In genomic region chr9:21309150-21309741, GRCm38 (mm10) we compare ENCODE assay signal across 10 mouse cellular contexts. TPM values are rescaled to one million over a fixed set of nuclear protein-coding genes. Genes with fewer than 3 reads are reported as not detected.
DNase-seq lines count a peak whose midpoint lies in the region.
"Had no signal": no experiment of that assay in that cellular context is flagged by ENCODE, and none has a peak within 500 bp of the region (broad histone marks: within the 10 kb centered on the region; RNA-seq: fewer than 3 reads in every experiment).

No protein-coding gene starts in this region.

- DNase-seq in thymus, postnatal 0 days (ENCODE audit: low spot score), result peak; percentile 47
- no peak for DNase-seq in thymus, postnatal 4 days
- peak; percentile 96 for DNase-seq in ZHBTc4 (ENCODE audit: low read depth, low spot score)
- DNase-seq in kidney, postnatal 25 days, result peak; percentile 58 to 73
- DNase-seq in limb, embryonic 10.5 days (ENCODE audit: low spot score), result no peak
- DNase-seq in embryo, embryonic 11 days, result no peak
- DNase-seq in left cerebral cortex, adult 8-10 months (ENCODE audit: low spot score in 2 of 2), result no peak
- DNase-seq: heart, postnatal 14 days; right cerebral cortex, postnatal 14 days had no signal

- peaks cover 37% of the 10 kb centered on the region for H3K27me3 ChIP-seq in limb, embryonic 10.5 days (ENCODE audit: low read depth, poor library complexity, severe bottlenecking)

- no peak overlapping the region for H3K27ac ChIP-seq in limb, embryonic 10.5 days
- H3K27ac ChIP-seq: midbrain, embryonic 12.5 days had no signal

- no peaks in the 10 kb centered on the region for H3K9me3 ChIP-seq in limb, embryonic 10.5 days (replicated peaks)
- H3K9me3 ChIP-seq: midbrain, embryonic 12.5 days had no signal

- no peaks in the 10 kb centered on the region for H3K36me3 ChIP-seq in limb, embryonic 10.5 days
- H3K36me3 ChIP-seq: midbrain, embryonic 12.5 days had no signal

- 72% methylated on average over 15 of the region's 15 CpGs for WGBS in limb, embryonic 10.5 days

- H3K4me3 ChIP-seq in limb, embryonic 10.5 days, result no peak overlapping the region
- H3K4me3 ChIP-seq: midbrain, embryonic 12.5 days had no signal

- peaks cover 11% of the 10 kb centered on the region; the same call in 1 of the 2 replicates for H3K4me1 ChIP-seq in limb, embryonic 10.5 days

RNA-seq across cellular contexts. Expression of gene Ap1m2, which starts 2.9 kb away (rescaled TPM):
- 20.2 and 21.0 TPM in 2 replicates for polyA plus RNA-seq in thymus, postnatal 0 days (2015; fragmentation: Nextera tagmentation; extraction: Ambion mirVana)
- polyA plus RNA-seq in limb, embryonic 10.5 days (2016; fragmentation: Nextera tagmentation; extraction: Ambion mirVana), result 7.8 and 8.6 TPM in 2 replicates
- 1 to 10 TPM; 1.2 to 1.5 (median 1.4) TPM for total RNA-seq in left cerebral cortex, adult 8-10 months (2022)

RNA-seq across cellular contexts. Expression of gene Slc44a2, which starts 11.3 kb away (rescaled TPM):
- 161 and 167 TPM in 2 replicates for polyA plus RNA-seq in thymus, postnatal 0 days (2015; fragmentation: Nextera tagmentation; extraction: Ambion mirVana)
- 68.5 and 81.1 TPM in 2 replicates for polyA plus RNA-seq in limb, embryonic 10.5 days (2016; fragmentation: Nextera tagmentation; extraction: Ambion mirVana)
- total RNA-seq in left cerebral cortex, adult 8-10 months (2022), result 10 to 100 TPM; 48.0 to 68.9 (median 52.3) TPM

RNA-seq across cellular contexts. Expression of gene Cdkn2d, which starts 18.0 kb away (rescaled TPM):
- 216 and 234 TPM in 2 replicates for polyA plus RNA-seq in thymus, postnatal 0 days (2015; fragmentation: Nextera tagmentation; extraction: Ambion mirVana)
- polyA plus RNA-seq in limb, embryonic 10.5 days (2016; fragmentation: Nextera tagmentation; extraction: Ambion mirVana), result 32.7 and 38.0 TPM in 2 replicates
- total RNA-seq in left cerebral cortex, adult 8-10 months (2022), result 10 to 100 TPM; 53.5 to 63.9 (median 58.8) TPM

RNA-seq across cellular contexts. Expression of gene Kri1, which starts 21.5 kb away (rescaled TPM):
- polyA plus RNA-seq in thymus, postnatal 0 days (2015; fragmentation: Nextera tagmentation; extraction: Ambion mirVana), result 17.9 and 25.1 TPM in 2 replicates
- 18.9 and 19.1 TPM in 2 replicates for polyA plus RNA-seq in limb, embryonic 10.5 days (2016; fragmentation: Nextera tagmentation; extraction: Ambion mirVana)
- total RNA-seq in left cerebral cortex, adult 8-10 months (2022), result 10 to 100 TPM; 33.5 to 43.4 (median 39.4) TPM

RNA-seq across cellular contexts. Expression of gene Atg4d, which starts 44.2 kb away (rescaled TPM):
- 49.2 and 56.2 TPM in 2 replicates for polyA plus RNA-seq in thymus, postnatal 0 days (2015; fragmentation: Nextera tagmentation; extraction: Ambion mirVana)
- 38.5 and 41.3 TPM in 2 replicates for polyA plus RNA-seq in limb, embryonic 10.5 days (2016; fragmentation: Nextera tagmentation; extraction: Ambion mirVana)
- total RNA-seq in left cerebral cortex, adult 8-10 months (2022), result 10 to 100 TPM; 35.3 to 48.7 (median 39.7) TPM

Comparison
In these comparisons a context has a peak if more than half of its experiments do, and no peak if none do; other contexts are left out.
1. DNase-seq: peak in thymus, postnatal 0 days (single experiment), ZHBTc4 (single experiment) and kidney, postnatal 25 days (2 of 2); none in thymus, postnatal 4 days (single experiment), limb, embryonic 10.5 days (single experiment), embryo, embryonic 11 days (single experiment) and left cerebral cortex, adult 8-10 months (0 of 2).